Mouse (Mus musculus): Measurements from ENCODE around the gene Rabep2.

- TF ChIP-seq POLR2A (IDR thresholded peaks at IDR 0.05; ENCODE audit: low read depth, low read length): peak; percentile 91
- TF ChIP-seq CTCF (IDR thresholded peaks at IDR 0.05; ENCODE audit: borderline replicate concordance, insufficient read depth, low read length): no peak
Observed at GRCm38 (mm10) chr7:126396298-126397119, 32.0 kb upstream of the Rabep2 start, which contains the start of gene Nfatc2ip.

All from embryonic fibroblast, embryonic 13.5 days (primary cell).